Mouse (Mus musculus) C2C12 (cell line): Measurements from ENCODE around the gene Gm9639.
"Not testable (repeated sequence)": the region's sequence is repeated elsewhere in the genome, so short reads cannot be mapped to it uniquely, and the experiment has no call there.

ENCODE experiments used
- CEBPB ChIP-seq: IDR thresholded peaks from one replicate; pipeline ENCODE4 v1.6.1; 2011; ENCODE audit warnings: low read depth, mild to moderate bottlenecking, control low read depth, moderate library complexity
- CTCF ChIP-seq: IDR thresholded peaks from one replicate; pipeline ENCODE4 v1.5.1; 2011; ENCODE audit not compliant: control insufficient read depth, insufficient read depth, insufficient read length
- FOSL1 ChIP-seq: IDR thresholded peaks from one replicate; pipeline ENCODE4 v1.8.0; 2011; ENCODE audit warnings: mild to moderate bottlenecking, low read length; ENCODE audit not compliant: poor library complexity, insufficient read depth, severe bottlenecking
- MAX ChIP-seq: IDR thresholded peaks from one replicate; pipeline ENCODE4 v1.6.1; 2011; ENCODE audit warnings: mild to moderate bottlenecking, control low read depth
- MYOG ChIP-seq: IDR thresholded peaks from one replicate; pipeline ENCODE4 v1.6.1; 2011; ENCODE audit not compliant: control insufficient read depth, insufficient read length; ENCODE audit errors: extremely low read depth
- USF1 ChIP-seq: IDR thresholded peaks from one replicate; pipeline ENCODE4 v1.6.1; 2011; ENCODE audit warnings: low read depth, mild to moderate bottlenecking, control low read depth, moderate library complexity

- TF ChIP-seq CTCF, MYOG, FOSL1, USF1, CEBPB, MAX: not testable (repeated sequence)
These were observed 11.5 kb downstream of the Gm9639 start for GRCm38 (mm10) chr10:77783396-77783795.
